Mouse (Mus musculus) neural tube, embryonic 13.5 days (tissue): ENCODE measurements at regions not wholly inside any gene's neighbourhood (a gene's known extent, or its start where the extent isn't known, plus 50 kb on each side); places are given as distances from the start of the nearest gene placed in this dataset.

Source experiments
- ATAC-seq: fragments of 200-750 bp; cut with Nextera tagmentation; 2 replicates; pipeline ENCODE4 v1.8.0; 2017; ENCODE audit warnings: low read depth, mild to moderate bottlenecking, moderate TSS enrichment, moderate library complexity
- H3K27ac ChIP-seq: fragments of 300-500 bp; sonication (generic); replicated peaks from 2 replicates; pipeline ENCODE4 v1.5.1; 2015; ENCODE audit warnings: moderate library complexity, mild to moderate bottlenecking, inconsistent platforms
- H3K27me3 ChIP-seq: fragments of 300-500 bp; sonication (generic); 2 replicates; pipeline ENCODE4 v1.6.1; 2015; ENCODE audit warnings: mild to moderate bottlenecking, inconsistent platforms
- H3K36me3 ChIP-seq: fragments of 300-500 bp; sonication (generic); 2 replicates; pipeline ENCODE4 v1.6.1; 2015; ENCODE audit warnings: mild to moderate bottlenecking, inconsistent platforms
- H3K4me1 ChIP-seq: fragments of 300-500 bp; sonication (generic); replicated peaks from 2 replicates; pipeline ENCODE4 v1.6.1; 2015; ENCODE audit warnings: inconsistent platforms
- H3K4me2 ChIP-seq: fragments of 300-500 bp; sonication (generic); 2 replicates; pipeline ENCODE4 v1.6.1; 2015; ENCODE audit warnings: inconsistent platforms, mild to moderate bottlenecking, moderate library complexity
- H3K4me3 ChIP-seq: fragments of 300-500 bp; sonication (generic); 2 replicates; pipeline ENCODE4 v1.5.1; 2015; ENCODE audit warnings: mild to moderate bottlenecking, inconsistent platforms
- H3K9ac ChIP-seq: fragments of 300-500 bp; sonication (generic); 2 replicates; pipeline ENCODE4 v1.6.1; 2015; ENCODE audit warnings: moderate library complexity, mild to moderate bottlenecking, inconsistent platforms
- H3K9me3 ChIP-seq: fragments of 300-500 bp; sonication (generic); 2 replicates; pipeline ENCODE4 v1.6.1; 2016; ENCODE audit warnings: inconsistent platforms
- WGBS: fragments of 180-500 bp; shearing (Covaris S2); methylation state at CpG from one replicate; pipeline ENCODE4 v1.1.7; 2015; 5-methylcytosine and 5-hydroxymethylcytosine counted together

GRCm38 (mm10) chr8:109249691-109250090 is 244.1 kb upstream of the Pmfbp1 start:
- no peaks in the 10 kb centered on the region for H3K27me3 ChIP-seq
- peak overlapping the region; percentile 66 for H3K4me2 ChIP-seq
- peak overlapping the region; percentile 83 for H3K9ac ChIP-seq
- no peak for ATAC-seq
- no peaks in the 10 kb centered on the region for H3K36me3 ChIP-seq
- 34% methylated on average over 9 of the region's 9 CpGs for WGBS
- peak overlapping the region; percentile 93 for H3K27ac ChIP-seq
- H3K9me3 ChIP-seq = no peaks in the 10 kb centered on the region
- H3K4me1 ChIP-seq = peaks cover 37% of the 10 kb centered on the region
- peak overlapping the region; percentile 52 for H3K4me3 ChIP-seq

- 54% methylated on average over 8 of the region's 8 CpGs for WGBS
- no peaks in the 10 kb centered on the region for H3K9me3 ChIP-seq
- peak overlapping the region; percentile 93 for H3K27ac ChIP-seq
- H3K36me3 ChIP-seq = no peaks in the 10 kb centered on the region
- peaks cover 32% of the 10 kb centered on the region for H3K4me1 ChIP-seq
- H3K4me2 ChIP-seq = peak overlapping the region; percentile 66
- no peak for ATAC-seq
- H3K27me3 ChIP-seq = no peaks in the 10 kb centered on the region
- H3K9ac ChIP-seq = peak overlapping the region; percentile 83
- H3K4me3 ChIP-seq = peak overlapping the region; percentile 52
These were observed 243.3 kb upstream of the Pmfbp1 start for GRCm38 (mm10) chr8:109250551-109250950.

- no peaks in the 10 kb centered on the region for H3K36me3 ChIP-seq
- peak overlapping the region; percentile 83 for H3K9ac ChIP-seq
- H3K4me3 ChIP-seq = peak overlapping the region; percentile 52
- WGBS = 37% methylated on average over 24 of the region's 24 CpGs
- ATAC-seq = peak; percentile 93
- no peaks in the 10 kb centered on the region for H3K9me3 ChIP-seq
- H3K4me2 ChIP-seq = peak overlapping the region; percentile 66
- H3K4me1 ChIP-seq = peaks cover 30% of the 10 kb centered on the region
- no peaks in the 10 kb centered on the region for H3K27me3 ChIP-seq
- H3K27ac ChIP-seq = peak overlapping the region; percentile 93
These were observed 242.4 kb upstream of the Pmfbp1 start for GRCm38 (mm10) chr8:109251360-109251798.

- peaks cover 22% of the 10 kb centered on the region for H3K4me1 ChIP-seq
- peak; percentile 28; the same call in 1 of the 2 replicates for ATAC-seq
- no peaks in the 10 kb centered on the region for H3K9me3 ChIP-seq
- 31% methylated on average over 4 of the region's 4 CpGs for WGBS
- H3K27me3 ChIP-seq = no peaks in the 10 kb centered on the region
- no peaks in the 10 kb centered on the region for H3K36me3 ChIP-seq
- peak overlapping the region; percentile 93; the same call in 1 of the 2 replicates for H3K27ac ChIP-seq
- H3K4me2 ChIP-seq = peak overlapping the region; percentile 66
- no peak overlapping the region for H3K9ac ChIP-seq
- H3K4me3 ChIP-seq = no peak overlapping the region
These were observed 241.4 kb upstream of the Pmfbp1 start for GRCm38 (mm10) chr8:109252404-109252803.

GRCm38 (mm10) chr8:109279129-109279528 is 214.7 kb upstream of the Pmfbp1 start:
- H3K9me3 ChIP-seq = no peaks in the 10 kb centered on the region
- H3K27ac ChIP-seq = no peak overlapping the region
- no peaks in the 10 kb centered on the region for H3K27me3 ChIP-seq
- H3K4me3 ChIP-seq = no peak overlapping the region
- ATAC-seq = no peak
- H3K4me1 ChIP-seq = 0 out of 2 replicates have a peak, but pooled peaks cover 5% of the 10 kb centered on the region
- 14% methylated on average over 5 of the region's 5 CpGs for WGBS
- H3K9ac ChIP-seq = no peak overlapping the region
- H3K36me3 ChIP-seq = no peaks in the 10 kb centered on the region
- H3K4me2 ChIP-seq = no peak overlapping the region

- H3K4me1 ChIP-seq = 0 out of 2 replicates have a peak, but pooled peaks cover 5% of the 10 kb centered on the region
- no peaks in the 10 kb centered on the region for H3K27me3 ChIP-seq
- no peak overlapping the region for H3K27ac ChIP-seq
- WGBS = 83% methylated on average over 2 of the region's 2 CpGs
- no peaks in the 10 kb centered on the region for H3K36me3 ChIP-seq
- H3K4me3 ChIP-seq = no peak overlapping the region
- no peak; the same call in 1 of the 2 replicates for ATAC-seq
- H3K4me2 ChIP-seq = no peak overlapping the region
- H3K9me3 ChIP-seq = no peaks in the 10 kb centered on the region
- no peak overlapping the region for H3K9ac ChIP-seq
These were observed 213.3 kb upstream of the Pmfbp1 start for GRCm38 (mm10) chr8:109280540-109280939.

GRCm38 (mm10) chr8:109281598-109281997 is 212.2 kb upstream of the Pmfbp1 start:
- H3K4me2 ChIP-seq = no peak overlapping the region
- H3K36me3 ChIP-seq = no peaks in the 10 kb centered on the region
- ATAC-seq = no peak
- WGBS = 74% methylated on average over 10 of the region's 10 CpGs
- H3K27ac ChIP-seq = no peak overlapping the region
- H3K27me3 ChIP-seq = no peaks in the 10 kb centered on the region
- no peaks in the 10 kb centered on the region for H3K9me3 ChIP-seq
- no peak overlapping the region for H3K9ac ChIP-seq
- no peak overlapping the region for H3K4me3 ChIP-seq
- H3K4me1 ChIP-seq = 0 out of 2 replicates have a peak, but pooled peaks cover 5% of the 10 kb centered on the region

- H3K36me3 ChIP-seq = no peaks in the 10 kb centered on the region
- peak overlapping the region; percentile 41 for H3K9ac ChIP-seq
- 32% methylated on average over 17 of the region's 17 CpGs for WGBS
- H3K4me1 ChIP-seq = peaks cover 43% of the 10 kb centered on the region
- no peaks in the 10 kb centered on the region for H3K27me3 ChIP-seq
- H3K4me3 ChIP-seq = no peak overlapping the region
- peak overlapping the region; percentile 88 for H3K27ac ChIP-seq
- H3K9me3 ChIP-seq = no peaks in the 10 kb centered on the region
- peak; percentile 77; the same call in 1 of the 2 replicates for ATAC-seq
- H3K4me2 ChIP-seq = peak overlapping the region; percentile 43
These were observed 183.0 kb upstream of the Pmfbp1 start for GRCm38 (mm10) chr8:109310670-109311386.

- peak overlapping the region; percentile 41 for H3K9ac ChIP-seq
- H3K27me3 ChIP-seq = no peaks in the 10 kb centered on the region
- peak overlapping the region; percentile 2; the same call in 1 of the 2 replicates for H3K4me3 ChIP-seq
- peaks cover 43% of the 10 kb centered on the region for H3K4me1 ChIP-seq
- 11% methylated on average over 17 of the region's 17 CpGs for WGBS
- H3K4me2 ChIP-seq = peak overlapping the region; percentile 43
- H3K27ac ChIP-seq = peak overlapping the region; percentile 88
- no peaks in the 10 kb centered on the region for H3K36me3 ChIP-seq
- ATAC-seq = peak; percentile 51
- no peaks in the 10 kb centered on the region for H3K9me3 ChIP-seq
These were observed 182.2 kb upstream of the Pmfbp1 start for GRCm38 (mm10) chr8:109311484-109312210.

- Histone ChIP-seq H3K27me3 (no peaks in the 10 kb centered on the region), H3K9ac (no peak overlapping the region), H3K36me3 (no peaks in the 10 kb centered on the region), H3K27ac (peak overlapping the region; percentile 88), H3K4me3 (no peak overlapping the region), H3K9me3 (no peaks in the 10 kb centered on the region), H3K4me1 (peaks cover 43% of the 10 kb centered on the region), H3K4me2 (no peak overlapping the region)
- 5% methylated on average over 8 of the region's 8 CpGs for WGBS
- ATAC-seq = 0 out of 2 replicates have a peak, but pooled peaks have one; percentile 48
These were observed 181.1 kb upstream of the Pmfbp1 start for GRCm38 (mm10) chr8:109312731-109313130.

- peak; percentile 78 for ATAC-seq
- Histone ChIP-seq H3K27ac (peak overlapping the region; percentile 88), H3K9me3 (no peaks in the 10 kb centered on the region), H3K4me2 (no peak overlapping the region), H3K4me3 (no peak overlapping the region), H3K4me1 (peaks cover 24% of the 10 kb centered on the region), H3K36me3 (no peaks in the 10 kb centered on the region), H3K9ac (0 out of 2 replicates have a peak overlapping the region, but pooled peaks have one; percentile 31), H3K27me3 (no peaks in the 10 kb centered on the region)
- WGBS = 25% methylated on average over 11 of the region's 11 CpGs
These were observed 172.9 kb upstream of the Pmfbp1 start for GRCm38 (mm10) chr8:109320955-109321354.

- peaks cover 24% of the 10 kb centered on the region for H3K4me1 ChIP-seq
- WGBS = 70% methylated on average over 2 of the region's 2 CpGs
- H3K27me3 ChIP-seq = no peaks in the 10 kb centered on the region
- no peak overlapping the region for H3K27ac ChIP-seq
- H3K4me3 ChIP-seq = no peak overlapping the region
- no peak overlapping the region for H3K9ac ChIP-seq
- H3K36me3 ChIP-seq = no peaks in the 10 kb centered on the region
- H3K4me2 ChIP-seq = no peak overlapping the region
- no peaks in the 10 kb centered on the region for H3K9me3 ChIP-seq
- ATAC-seq = no peak
These were observed 170.5 kb upstream of the Pmfbp1 start for GRCm38 (mm10) chr8:109323351-109323750.
